Mouse (Mus musculus) cerebellum, adult 9-11 months (tissue): ENCODE data around the gene 2200002J24Rik.
"Not testable (repeated sequence)": the region's sequence is repeated elsewhere in the genome, so short reads cannot be mapped to it uniquely, and the experiment has no call there.

ENCODE experiments used
- DNase-seq: peaks from one replicate; pipeline ENCODE4 v3.0.0; 2022

The 2200002J24Rik gene

DNA sequence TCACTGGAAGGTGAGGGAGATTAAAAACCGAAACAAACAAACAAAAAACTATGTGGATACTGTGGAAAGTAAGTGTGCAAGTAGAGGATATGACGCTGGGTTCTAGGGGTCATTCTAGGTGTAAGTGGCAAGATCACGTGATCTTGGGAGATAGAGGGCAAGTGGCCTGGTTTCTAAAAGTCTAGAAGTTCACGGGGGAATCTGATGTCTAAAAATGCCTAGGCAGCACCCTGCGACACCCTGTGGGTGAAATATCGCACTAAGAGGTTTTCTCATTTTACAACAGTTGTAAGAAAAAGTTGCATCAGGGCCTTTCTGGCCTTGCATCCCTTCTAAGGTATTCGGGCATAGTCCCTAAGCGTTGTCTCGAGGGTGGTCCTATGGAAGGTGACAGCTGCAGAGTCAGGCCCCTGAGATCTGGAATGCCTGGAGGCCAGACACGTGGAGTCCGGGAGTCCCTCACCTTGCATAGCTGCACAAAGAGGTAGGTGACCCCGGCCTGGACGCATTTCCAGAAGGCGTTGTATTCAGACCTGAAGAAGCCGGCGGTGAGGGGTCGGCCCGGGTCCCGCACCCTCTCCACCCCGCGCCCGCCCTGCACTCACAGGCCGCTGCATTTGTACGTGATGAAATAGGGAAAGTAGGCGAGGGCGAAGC is 30.1 kb downstream of the 2200002J24Rik start:
- no peak for DNase-seq

- peak; percentile 97 for DNase-seq
These were observed 30.8 kb downstream of the 2200002J24Rik start, which contains the start of gene Tmem147 for GRCm38 (mm10) chr7:30729396-30730063. TSS of gene Tmem147 (minus strand) at chr7:30729540.

DNA sequence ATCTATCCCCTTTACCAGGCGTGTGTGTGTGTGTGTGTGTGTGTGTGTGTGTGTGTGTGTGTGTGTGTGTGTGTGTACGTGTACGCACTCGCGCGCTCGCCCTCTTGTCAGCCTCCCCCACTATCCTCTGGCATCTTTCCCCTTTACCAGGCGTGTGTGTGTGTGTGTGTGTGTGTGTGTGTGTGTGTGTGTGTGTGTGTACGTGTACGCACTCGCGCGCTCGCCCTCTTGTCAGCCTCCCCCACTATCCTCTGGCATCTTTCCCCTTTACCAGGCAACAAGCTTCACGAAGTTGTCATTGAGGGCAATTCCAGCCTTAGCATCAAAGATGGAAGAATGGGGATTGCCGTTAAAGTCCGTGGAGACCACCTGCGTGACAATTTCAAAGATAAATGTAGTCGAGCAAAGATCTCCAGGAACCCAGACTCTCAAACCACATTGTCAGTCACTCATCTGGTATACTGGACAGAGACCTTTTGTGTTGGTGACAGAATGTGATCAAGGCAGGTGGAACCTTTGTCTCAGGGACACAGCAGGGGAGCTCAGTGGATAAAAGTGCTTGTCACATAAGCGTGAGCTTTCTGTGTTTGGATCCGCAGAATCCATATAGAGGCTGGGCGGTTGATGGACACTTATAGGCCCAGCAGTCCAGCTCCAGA is 31.5 kb downstream of the 2200002J24Rik start:
- DNase-seq, result peak; percentile 47

GRCm38 (mm10) chr7:30736211-30736610 is 37.5 kb downstream of the 2200002J24Rik start:
- no peak for DNase-seq

DNA sequence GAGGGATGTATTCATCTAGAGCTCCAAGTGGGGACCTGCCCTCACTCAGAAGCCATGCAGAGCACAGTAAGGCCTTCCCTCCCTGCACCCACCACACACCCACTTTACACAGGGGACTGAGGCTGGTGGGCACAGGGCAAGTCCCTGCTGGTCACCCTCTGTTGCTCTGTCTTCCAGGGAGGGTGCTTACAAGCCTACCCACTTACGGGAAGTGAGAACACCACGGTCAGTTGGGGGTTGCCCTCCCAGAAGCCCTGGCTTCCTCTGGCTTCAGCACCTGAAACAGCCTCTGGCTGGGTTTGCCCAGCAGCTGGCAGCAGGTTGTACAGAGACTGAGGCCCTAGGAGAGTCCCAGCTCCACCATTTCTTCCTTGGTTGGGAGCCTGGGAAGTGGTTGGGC is 43.8 kb downstream of the 2200002J24Rik start:
- not testable (repeated sequence) for DNase-seq

DNA sequence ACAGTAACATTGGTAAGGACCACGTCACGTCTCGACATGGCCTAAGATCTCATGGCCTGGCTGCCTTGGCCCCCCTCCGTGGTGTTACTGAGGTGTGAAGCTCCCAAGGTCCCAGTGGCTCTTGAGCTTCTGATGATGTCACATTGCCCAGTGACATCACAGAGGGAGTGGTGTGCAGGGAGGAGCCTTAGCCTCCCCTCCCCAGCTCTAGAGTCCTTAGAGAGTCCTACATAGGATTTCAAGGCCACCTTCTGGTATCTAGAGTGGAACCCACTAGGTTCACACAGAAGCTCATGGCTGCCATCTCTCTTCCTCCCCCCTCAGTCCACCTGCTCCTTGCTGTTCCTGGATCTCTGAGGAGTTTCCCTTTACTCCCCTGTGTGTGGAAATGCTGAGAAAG is 44.9 kb downstream of the 2200002J24Rik start, which contains the start of gene Gapdhs:
Gene Gapdhs, minus strand, starts transcription at position 65 of the 400 bp plus-strand sequence.
- DNase-seq, result not testable (repeated sequence)

- no peak for DNase-seq
These were observed 45.4 kb downstream of the 2200002J24Rik start for GRCm38 (mm10) chr7:30744022-30744598.

DNA sequence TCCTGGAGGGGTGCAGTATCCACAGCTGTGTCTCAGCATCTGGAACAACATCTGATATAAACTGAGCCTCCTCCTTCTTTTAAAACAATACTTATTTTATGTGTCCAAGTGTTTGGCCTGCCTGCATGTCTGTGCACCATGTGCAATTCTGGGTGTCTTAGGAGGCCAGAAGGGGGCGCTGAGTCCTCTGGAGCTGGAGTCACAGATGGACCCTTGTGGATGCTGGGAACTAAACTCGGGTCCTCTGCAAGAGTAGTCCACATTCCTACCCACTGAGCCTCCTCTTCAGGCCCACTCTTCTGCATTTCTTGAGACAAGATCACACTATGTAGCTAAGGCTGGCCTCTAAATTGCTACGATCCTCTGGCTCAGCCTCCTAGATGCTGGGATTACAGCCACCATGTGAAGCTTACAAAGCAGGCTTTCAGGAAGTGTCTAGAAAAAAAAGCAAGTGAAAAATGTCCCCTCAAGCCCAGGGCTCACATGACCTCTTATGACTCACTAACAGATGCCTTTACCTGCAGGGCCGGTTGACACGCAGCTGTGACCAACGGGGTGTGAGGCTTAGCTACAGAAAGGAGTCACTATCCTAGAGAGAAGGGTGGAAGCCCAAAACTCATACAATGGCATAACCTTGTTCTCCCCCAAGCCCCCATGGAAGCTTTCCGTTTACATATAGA is 48.9 kb downstream of the 2200002J24Rik start:
- DNase-seq, result no peak
